Mouse (Mus musculus) neural tube, embryonic 13.5 days (tissue): ENCODE measurements around the gene Rhoh. TPM values are rescaled to one million over a fixed set of nuclear protein-coding genes. Genes with fewer than 3 reads are reported as not detected.

ENCODE experiments used
- ATAC-seq: fragments of 200-750 bp; cut with Nextera tagmentation; 2 replicates; pipeline ENCODE4 v1.8.0; 2017; ENCODE audit warnings: low read depth, mild to moderate bottlenecking, moderate TSS enrichment, moderate library complexity
- H3K27ac ChIP-seq: fragments of 300-500 bp; sonication (generic); replicated peaks from 2 replicates; pipeline ENCODE4 v1.5.1; 2015; ENCODE audit warnings: moderate library complexity, mild to moderate bottlenecking, inconsistent platforms
- H3K27me3 ChIP-seq: fragments of 300-500 bp; sonication (generic); 2 replicates; pipeline ENCODE4 v1.6.1; 2015; ENCODE audit warnings: mild to moderate bottlenecking, inconsistent platforms
- H3K36me3 ChIP-seq: fragments of 300-500 bp; sonication (generic); 2 replicates; pipeline ENCODE4 v1.6.1; 2015; ENCODE audit warnings: mild to moderate bottlenecking, inconsistent platforms
- H3K4me1 ChIP-seq: fragments of 300-500 bp; sonication (generic); replicated peaks from 2 replicates; pipeline ENCODE4 v1.6.1; 2015; ENCODE audit warnings: inconsistent platforms
- H3K4me2 ChIP-seq: fragments of 300-500 bp; sonication (generic); 2 replicates; pipeline ENCODE4 v1.6.1; 2015; ENCODE audit warnings: inconsistent platforms, mild to moderate bottlenecking, moderate library complexity
- H3K4me3 ChIP-seq: fragments of 300-500 bp; sonication (generic); 2 replicates; pipeline ENCODE4 v1.5.1; 2015; ENCODE audit warnings: mild to moderate bottlenecking, inconsistent platforms
- H3K9ac ChIP-seq: fragments of 300-500 bp; sonication (generic); 2 replicates; pipeline ENCODE4 v1.6.1; 2015; ENCODE audit warnings: moderate library complexity, mild to moderate bottlenecking, inconsistent platforms
- H3K9me3 ChIP-seq: fragments of 300-500 bp; sonication (generic); 2 replicates; pipeline ENCODE4 v1.6.1; 2016; ENCODE audit warnings: inconsistent platforms
- WGBS: fragments of 180-500 bp; shearing (Covaris S2); methylation state at CpG from one replicate; pipeline ENCODE4 v1.1.7; 2015; 5-methylcytosine and 5-hydroxymethylcytosine counted together
- polyA plus RNA-seq: library from polyadenylated mRNA; unstranded; fragments of >200 nt; fragmentation: Nextera tagmentation; extraction: Ambion mirVana; gene quantifications from 2 replicates; pipeline ENCODE4 v1.2.1, GENCODE M21; 2015

Gene Rhoh
- 0.45 and 0.47 TPM in 2 replicates for polyA plus RNA-seq

DNA sequence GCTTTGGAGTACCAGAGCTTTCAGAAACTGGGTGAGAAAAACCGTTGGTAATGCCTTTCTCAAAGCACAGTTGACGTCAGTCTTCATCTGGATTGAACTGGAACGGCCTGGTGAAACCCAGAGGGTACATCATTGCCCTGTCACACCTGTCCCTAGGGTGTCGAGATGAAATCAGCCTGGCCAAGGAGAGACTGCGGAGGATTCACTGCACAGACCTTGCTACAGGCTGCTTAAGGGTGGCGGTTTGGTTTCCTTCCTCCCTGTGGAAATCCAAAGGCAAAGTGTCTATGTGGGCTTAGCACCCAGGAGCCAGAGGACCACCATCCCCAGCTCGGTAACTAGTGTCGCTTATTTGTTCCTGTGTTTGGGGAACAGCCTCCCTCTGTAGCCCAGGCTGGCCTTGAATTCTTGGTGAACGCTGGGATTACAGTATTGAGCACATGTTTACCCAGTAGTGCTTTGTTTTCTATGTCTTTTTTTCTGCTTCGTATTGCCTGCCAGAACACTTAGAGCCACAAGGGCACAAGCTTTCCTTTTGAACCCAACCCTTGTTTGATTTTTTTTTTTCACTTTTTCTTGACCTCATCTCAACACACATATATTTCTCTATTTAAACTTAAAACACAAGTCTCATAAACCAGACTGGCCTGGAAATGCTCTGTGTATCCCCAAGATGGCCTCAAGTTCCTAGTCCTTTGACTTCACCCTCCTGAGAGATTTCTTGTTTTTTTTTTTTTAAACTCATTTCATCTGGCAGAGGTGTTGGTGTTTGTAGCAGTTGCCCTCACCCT, at the start of gene Rhoh:
TSS of gene Rhoh (plus strand) at position 60 of the 791 bp plus-strand sequence.
- H3K4me3 ChIP-seq, result no peak within 1 kb of the TSS
- 81% methylated on average over 10 of the region's 10 CpGs for WGBS

GRCm38 (mm10) chr5:65823601-65824133, 37.3 kb upstream of the Rhoh start:
- ATAC-seq, result no peak
- H3K9ac ChIP-seq, result no peak overlapping the region
- H3K9me3 ChIP-seq, result no peaks in the 10 kb centered on the region
- no peak overlapping the region for H3K27ac ChIP-seq
- H3K4me2 ChIP-seq, result no peak overlapping the region
- no peak overlapping the region for H3K4me3 ChIP-seq
- WGBS, result 74% methylated on average over 5 of the region's 5 CpGs
- H3K36me3 ChIP-seq, result peaks cover 59% of the 10 kb centered on the region
- no peaks in the 10 kb centered on the region for H3K27me3 ChIP-seq
- H3K4me1 ChIP-seq, result no peaks in the 10 kb centered on the region

More for the DNA sequence above, at the start of gene Rhoh:
- Histone ChIP-seq H3K4me2 (no peak within 1 kb of the TSS), H3K9ac (no peak within 1 kb of the TSS), H3K4me1 (no peaks in the 10 kb centered on the region), H3K27me3 (no peaks in the 10 kb centered on the region), H3K9me3 (no peaks in the 10 kb centered on the region), H3K36me3 (no peaks in the 10 kb centered on the region), H3K27ac (no peak within 1 kb of the TSS)
- no peak for ATAC-seq

DNA sequence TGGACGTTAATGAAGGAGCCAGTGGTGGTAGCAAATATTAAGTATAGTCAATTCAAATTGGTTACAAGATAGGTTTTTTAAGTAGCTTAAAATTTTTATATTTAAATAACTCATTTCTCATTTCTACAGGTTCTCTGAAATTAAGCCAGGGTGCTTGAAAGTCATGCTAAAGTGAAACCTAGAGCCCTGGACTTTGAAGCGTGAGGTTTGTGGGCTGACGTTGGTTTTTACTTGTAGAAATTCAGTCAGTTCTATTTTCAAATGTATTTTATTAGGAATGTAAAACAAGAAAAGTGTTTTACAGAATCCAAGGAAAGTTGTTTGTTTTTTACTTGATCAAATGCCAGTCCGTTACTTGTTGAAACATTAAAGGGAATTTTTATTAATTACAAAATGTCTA, 34.5 kb upstream of the Rhoh start:
- H3K36me3 ChIP-seq, result peaks cover 34% of the 10 kb centered on the region
- H3K4me3 ChIP-seq, result no peak overlapping the region
- H3K4me1 ChIP-seq, result no peaks in the 10 kb centered on the region
- H3K9ac ChIP-seq, result no peak overlapping the region
- H3K27ac ChIP-seq, result no peak overlapping the region
- H3K9me3 ChIP-seq, result no peaks in the 10 kb centered on the region
- no peak overlapping the region for H3K4me2 ChIP-seq
- WGBS, result 98% methylated on average over 4 of the region's 4 CpGs
- no peaks in the 10 kb centered on the region for H3K27me3 ChIP-seq
- ATAC-seq, result no peak

GRCm38 (mm10) chr5:65827102-65827501, 33.9 kb upstream of the Rhoh start:
- H3K36me3 ChIP-seq, result peaks cover 28% of the 10 kb centered on the region
- H3K27ac ChIP-seq, result no peak overlapping the region
- H3K9ac ChIP-seq, result no peak overlapping the region
- no peaks in the 10 kb centered on the region for H3K9me3 ChIP-seq
- no peaks in the 10 kb centered on the region for H3K4me1 ChIP-seq
- ATAC-seq, result no peak
- 88% methylated on average over 8 of the region's 8 CpGs for WGBS
- no peak overlapping the region for H3K4me3 ChIP-seq
- no peaks in the 10 kb centered on the region for H3K27me3 ChIP-seq
- H3K4me2 ChIP-seq, result no peak overlapping the region

DNA sequence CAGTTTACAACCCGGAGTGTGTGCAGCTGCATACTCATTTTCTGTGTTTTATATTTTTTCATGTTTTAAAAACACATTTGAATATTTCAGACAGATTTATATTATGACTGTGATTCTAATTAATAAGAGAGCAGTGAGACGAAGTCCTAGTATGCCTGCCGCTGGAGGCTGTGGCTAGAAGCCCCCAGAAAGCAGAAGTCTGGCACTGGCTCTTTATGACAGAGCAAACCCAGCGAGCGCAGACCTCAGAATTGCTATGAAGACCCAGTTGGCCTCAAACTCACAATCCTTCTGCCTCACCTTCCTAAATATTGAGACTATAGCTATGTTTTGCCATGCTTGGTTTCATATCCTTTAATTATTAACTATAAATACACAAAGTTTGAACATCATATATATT, 32.8 kb upstream of the Rhoh start:
- no peak overlapping the region for H3K4me3 ChIP-seq
- peaks cover 20% of the 10 kb centered on the region for H3K36me3 ChIP-seq
- 92% methylated on average over 5 of the region's 5 CpGs for WGBS
- no peak overlapping the region for H3K9ac ChIP-seq
- no peaks in the 10 kb centered on the region for H3K4me1 ChIP-seq
- H3K27ac ChIP-seq, result no peak overlapping the region
- H3K27me3 ChIP-seq, result no peaks in the 10 kb centered on the region
- no peaks in the 10 kb centered on the region for H3K9me3 ChIP-seq
- no peak for ATAC-seq
- H3K4me2 ChIP-seq, result no peak overlapping the region

DNA sequence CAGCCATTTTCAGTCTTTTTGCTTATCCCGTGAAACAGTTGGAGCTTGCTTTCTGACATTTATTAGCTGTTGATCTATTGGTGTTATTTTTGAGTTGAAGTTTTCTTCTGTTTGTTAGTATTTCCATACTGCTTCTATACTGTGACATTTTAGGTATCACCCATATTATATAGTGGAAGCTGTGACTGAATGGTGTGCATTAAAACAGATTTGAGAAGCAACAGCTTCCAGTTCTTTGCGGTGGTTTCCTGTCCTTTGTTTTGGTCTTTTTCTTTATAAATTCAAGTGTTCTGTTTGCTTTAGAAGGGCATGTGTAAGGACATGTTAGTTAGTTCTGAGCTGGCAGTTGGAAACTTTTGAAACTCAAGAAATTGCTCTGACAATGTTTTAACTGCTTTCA, 32.0 kb upstream of the Rhoh start:
- Histone ChIP-seq H3K36me3 (peaks cover 20% of the 10 kb centered on the region), H3K4me3 (no peak overlapping the region), H3K9me3 (no peaks in the 10 kb centered on the region), H3K27me3 (no peaks in the 10 kb centered on the region), H3K27ac (no peak overlapping the region), H3K4me1 (no peaks in the 10 kb centered on the region), H3K9ac (no peak overlapping the region), H3K4me2 (no peak overlapping the region)
- no peak for ATAC-seq
- WGBS, result 84% methylated on average over 2 of the region's 2 CpGs

DNA sequence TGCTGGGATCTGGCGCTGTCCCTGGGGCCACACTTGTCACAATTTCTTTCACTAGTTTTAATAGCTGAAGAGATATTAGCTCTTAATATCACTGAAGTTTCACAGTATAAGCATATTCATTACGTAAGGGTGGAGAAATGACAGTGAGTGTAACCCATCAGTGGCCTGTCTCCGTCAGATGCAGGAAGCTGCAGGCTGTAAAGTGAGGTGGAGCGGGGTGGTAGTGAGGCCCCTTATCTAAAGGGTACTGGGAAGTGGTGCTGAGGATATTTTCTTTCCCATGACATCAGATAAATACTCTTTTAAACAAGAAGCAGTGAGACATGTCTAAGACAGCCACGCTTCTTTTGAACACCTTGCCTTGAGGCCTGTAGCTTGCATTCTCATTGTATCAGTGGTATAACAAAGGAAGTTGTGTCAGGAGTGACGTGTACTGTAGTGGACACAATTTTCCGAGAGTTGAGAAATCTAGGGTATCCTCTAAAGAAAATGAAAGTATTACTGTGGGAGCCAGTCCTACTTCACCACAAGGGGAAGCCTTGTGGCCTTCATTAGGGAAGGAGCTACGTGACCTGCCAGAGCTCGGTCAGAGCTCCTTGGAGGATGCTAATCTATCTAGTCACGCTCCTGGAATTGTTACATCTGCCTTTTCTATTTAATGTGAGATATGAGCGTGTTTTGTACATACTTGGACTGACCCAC, 28.9 kb upstream of the Rhoh start:
- H3K4me2 ChIP-seq, result no peak overlapping the region
- H3K36me3 ChIP-seq, result peaks cover 3% of the 10 kb centered on the region
- H3K9ac ChIP-seq, result no peak overlapping the region
- H3K9me3 ChIP-seq, result no peaks in the 10 kb centered on the region
- ATAC-seq, result no peak
- 88% methylated on average over 11 of the region's 11 CpGs for WGBS
- H3K27ac ChIP-seq, result no peak overlapping the region
- H3K4me1 ChIP-seq, result no peaks in the 10 kb centered on the region
- H3K4me3 ChIP-seq, result no peak overlapping the region
- H3K27me3 ChIP-seq, result no peaks in the 10 kb centered on the region

GRCm38 (mm10) chr5:65833092-65833491, 27.9 kb upstream of the Rhoh start:
- no peaks in the 10 kb centered on the region; the same call in 1 of the 2 replicates for H3K36me3 ChIP-seq
- H3K4me1 ChIP-seq, result no peaks in the 10 kb centered on the region
- H3K4me3 ChIP-seq, result no peak overlapping the region
- H3K9me3 ChIP-seq, result no peaks in the 10 kb centered on the region
- no peak for ATAC-seq
- no peak overlapping the region for H3K4me2 ChIP-seq
- H3K27me3 ChIP-seq, result no peaks in the 10 kb centered on the region
- H3K9ac ChIP-seq, result no peak overlapping the region
- 78% methylated on average over 3 of the region's 3 CpGs for WGBS
- H3K27ac ChIP-seq, result no peak overlapping the region

GRCm38 (mm10) chr5:65833766-65834498, 27.1 kb upstream of the Rhoh start:
- 93% methylated on average over 8 of the region's 8 CpGs for WGBS
- ATAC-seq, result no peak
- Histone ChIP-seq H3K36me3 (no peaks in the 10 kb centered on the region; the same call in 1 of the 2 replicates), H3K4me3 (no peak overlapping the region), H3K27me3 (no peaks in the 10 kb centered on the region), H3K27ac (no peak overlapping the region), H3K9ac (no peak overlapping the region), H3K4me2 (no peak overlapping the region), H3K9me3 (no peaks in the 10 kb centered on the region), H3K4me1 (no peaks in the 10 kb centered on the region)

GRCm38 (mm10) chr5:65838053-65838452, 23.0 kb upstream of the Rhoh start:
- Histone ChIP-seq H3K4me3 (no peak overlapping the region), H3K4me2 (no peak overlapping the region), H3K4me1 (no peaks in the 10 kb centered on the region), H3K9ac (no peak overlapping the region), H3K36me3 (no peaks in the 10 kb centered on the region), H3K27me3 (no peaks in the 10 kb centered on the region), H3K9me3 (no peaks in the 10 kb centered on the region), H3K27ac (no peak overlapping the region)
- no peak for ATAC-seq
- 79% methylated on average over 6 of the region's 6 CpGs for WGBS

DNA sequence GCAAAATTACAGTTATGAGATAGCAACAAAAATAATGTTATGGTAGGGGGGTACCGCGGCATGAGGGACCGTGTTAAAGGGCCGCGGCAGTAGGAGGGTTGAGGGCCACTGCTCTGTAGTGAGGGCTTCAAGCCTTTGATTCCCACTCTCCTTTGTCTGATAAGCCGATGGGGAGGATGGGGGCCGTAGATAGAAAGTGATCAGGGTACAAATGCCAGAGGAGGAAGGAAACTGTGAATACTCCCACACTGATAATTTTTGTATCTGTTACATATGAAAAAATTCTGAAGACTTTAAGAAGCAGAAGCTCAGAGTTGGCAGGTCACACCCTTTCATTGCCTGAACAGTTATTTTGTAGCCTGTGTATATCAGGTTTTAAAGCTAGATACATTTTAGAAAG, 18.1 kb upstream of the Rhoh start:
- no peak overlapping the region for H3K9ac ChIP-seq
- no peak overlapping the region for H3K4me2 ChIP-seq
- no peak overlapping the region for H3K27ac ChIP-seq
- H3K36me3 ChIP-seq, result no peaks in the 10 kb centered on the region
- no peaks in the 10 kb centered on the region for H3K4me1 ChIP-seq
- H3K4me3 ChIP-seq, result no peak overlapping the region
- no peaks in the 10 kb centered on the region for H3K9me3 ChIP-seq
- no peak for ATAC-seq
- H3K27me3 ChIP-seq, result no peaks in the 10 kb centered on the region
- WGBS, result 96% methylated on average over 7 of the region's 7 CpGs

GRCm38 (mm10) chr5:65846534-65846933, 14.5 kb upstream of the Rhoh start:
- H3K27me3 ChIP-seq, result no peaks in the 10 kb centered on the region
- H3K9me3 ChIP-seq, result no peaks in the 10 kb centered on the region
- no peaks in the 10 kb centered on the region for H3K4me1 ChIP-seq
- H3K27ac ChIP-seq, result no peak overlapping the region
- H3K36me3 ChIP-seq, result no peaks in the 10 kb centered on the region
- H3K4me2 ChIP-seq, result no peak overlapping the region
- ATAC-seq, result no peak
- H3K9ac ChIP-seq, result no peak overlapping the region
- 89% methylated on average over 8 of the region's 8 CpGs for WGBS
- no peak overlapping the region for H3K4me3 ChIP-seq
